Mouse (Mus musculus) hindbrain, embryonic 11.5 days (tissue): ENCODE results near the gene Igf1. TPM values are rescaled to one million over a fixed set of nuclear protein-coding genes. Genes with fewer than 3 reads are reported as not detected.

Source experiments
- ATAC-seq: fragments of 200-750 bp; cut with Nextera tagmentation; 2 replicates; pipeline ENCODE4 v1.8.0; 2017; ENCODE audit warnings: mild to moderate bottlenecking, moderate TSS enrichment, moderate library complexity; ENCODE audit not compliant: low FRiP score
- DNase-seq: peaks from one replicate; pipeline ENCODE4 v3.0.0-alpha.2; 2015; ENCODE audit warnings: low spot score
- H3K27ac ChIP-seq: fragments of 300-500 bp; sonication (generic); 2 replicates; pipeline ENCODE4 v1.5.1; 2014; ENCODE audit warnings: mild to moderate bottlenecking, low read depth, low read length
- H3K27me3 ChIP-seq: fragments of 300-500 bp; sonication (generic); 2 replicates; pipeline ENCODE4 v1.6.1; 2014; ENCODE audit warnings: mild to moderate bottlenecking, low read length, moderate library complexity, mixed read lengths; ENCODE audit not compliant: control insufficient read depth, insufficient read depth
- H3K36me3 ChIP-seq: fragments of 300-500 bp; sonication (generic); 2 replicates; pipeline ENCODE4 v1.6.1; 2014; ENCODE audit warnings: mild to moderate bottlenecking, low read length, moderate library complexity, mixed read lengths; ENCODE audit not compliant: control insufficient read depth, insufficient read depth
- H3K4me1 ChIP-seq: fragments of 300-500 bp; sonication (generic); replicated peaks from 2 replicates; pipeline ENCODE4 v1.6.1; 2014; ENCODE audit warnings: low read length, mixed read lengths; ENCODE audit not compliant: control insufficient read depth, insufficient read depth
- H3K4me2 ChIP-seq: fragments of 300-500 bp; sonication (generic); replicated peaks from 2 replicates; pipeline ENCODE4 v1.6.1; 2014; ENCODE audit warnings: mild to moderate bottlenecking, low read depth, low read length
- H3K4me3 ChIP-seq: fragments of 300-500 bp; sonication (generic); 2 replicates; pipeline ENCODE4 v1.5.1; 2014; ENCODE audit warnings: low read depth, low read length
- H3K9ac ChIP-seq: fragments of 300-500 bp; sonication (generic); 2 replicates; pipeline ENCODE4 v1.6.1; 2014; ENCODE audit warnings: low read depth, low read length
- H3K9me3 ChIP-seq: fragments of 300-500 bp; sonication (generic); 2 replicates; pipeline ENCODE4 v1.6.1; 2016; ENCODE audit warnings: low read length; ENCODE audit not compliant: control insufficient read depth
- WGBS: fragments of 180-500 bp; shearing (Covaris S2); extraction: QIAGEN DNeasy Blood & Tissue Kit; methylation state at CpG from one replicate; pipeline ENCODE4 v1.1.7; 2014; 5-methylcytosine and 5-hydroxymethylcytosine counted together
- polyA plus RNA-seq: library from polyadenylated mRNA; unstranded; fragments of >200 nt; fragmentation: Nextera tagmentation; extraction: Ambion mirVana; gene quantifications from 2 replicates; pipeline ENCODE4 v1.2.1, GENCODE M21; 2014

Igf1 gene
- polyA plus RNA-seq, 1 experiment from 2014 or later: 32.7 TPM

GRCm38 (mm10) chr10:87866448-87866847 lies 8.4 kb downstream of the Igf1 start:
- H3K27ac ChIP-seq: no peak overlapping the region
- H3K4me3 ChIP-seq: no peak overlapping the region
- no peaks in the 10 kb centered on the region for H3K4me1 ChIP-seq
- H3K27me3 ChIP-seq: no peaks in the 10 kb centered on the region
- no peak overlapping the region for H3K4me2 ChIP-seq
- H3K36me3 ChIP-seq: no peaks in the 10 kb centered on the region
- ATAC-seq (no peak), DNase-seq (no peak)
- H3K9me3 ChIP-seq: no peaks in the 10 kb centered on the region
- 84% methylated on average over 8 of the region's 8 CpGs for WGBS
- H3K9ac ChIP-seq: no peak overlapping the region

GRCm38 (mm10) chr10:87867217-87867616 lies 9.2 kb downstream of the Igf1 start:
- no peaks in the 10 kb centered on the region for H3K9me3 ChIP-seq
- no peak for DNase-seq
- no peak overlapping the region for H3K9ac ChIP-seq
- no peaks in the 10 kb centered on the region for H3K4me1 ChIP-seq
- H3K27ac ChIP-seq: no peak overlapping the region
- no peak overlapping the region for H3K4me2 ChIP-seq
- no peaks in the 10 kb centered on the region for H3K27me3 ChIP-seq
- WGBS: 83% methylated on average over 2 of the region's 2 CpGs
- H3K36me3 ChIP-seq: no peaks in the 10 kb centered on the region
- H3K4me3 ChIP-seq: no peak overlapping the region
- no peak for ATAC-seq

- no peak overlapping the region for H3K4me2 ChIP-seq
- H3K36me3 ChIP-seq: no peaks in the 10 kb centered on the region
- H3K27ac ChIP-seq: no peak overlapping the region
- no peak overlapping the region for H3K9ac ChIP-seq
- H3K4me3 ChIP-seq: no peak overlapping the region
- ATAC-seq (no peak), DNase-seq (no peak)
- 88% methylated on average over 4 of the region's 4 CpGs for WGBS
- H3K4me1 ChIP-seq: no peaks in the 10 kb centered on the region
- H3K9me3 ChIP-seq: no peaks in the 10 kb centered on the region
- no peaks in the 10 kb centered on the region for H3K27me3 ChIP-seq
These were observed 9.6 kb downstream of the Igf1 start for GRCm38 (mm10) chr10:87867631-87868030.

GRCm38 (mm10) chr10:87868349-87869053 lies 10.4 kb downstream of the Igf1 start:
- no peaks in the 10 kb centered on the region for H3K36me3 ChIP-seq
- no peak overlapping the region for H3K27ac ChIP-seq
- no peak overlapping the region for H3K4me3 ChIP-seq
- WGBS: 75% methylated on average over 9 of the region's 9 CpGs
- no peak overlapping the region for H3K9ac ChIP-seq
- ATAC-seq (no peak), DNase-seq (no peak)
- no peaks in the 10 kb centered on the region for H3K9me3 ChIP-seq
- no peaks in the 10 kb centered on the region for H3K4me1 ChIP-seq
- no peak overlapping the region for H3K4me2 ChIP-seq
- H3K27me3 ChIP-seq: no peaks in the 10 kb centered on the region

GRCm38 (mm10) chr10:87869151-87869550 lies 11.1 kb downstream of the Igf1 start:
- ATAC-seq: no peak
- Histone ChIP-seq H3K9me3 (no peaks in the 10 kb centered on the region), H3K4me2 (no peak overlapping the region), H3K4me3 (no peak overlapping the region), H3K36me3 (no peaks in the 10 kb centered on the region), H3K4me1 (no peaks in the 10 kb centered on the region), H3K27ac (no peak overlapping the region), H3K27me3 (no peaks in the 10 kb centered on the region), H3K9ac (no peak overlapping the region)
- WGBS: 62% methylated on average over 2 of the region's 2 CpGs
- no peak for DNase-seq

GRCm38 (mm10) chr10:87869691-87870090 lies 11.6 kb downstream of the Igf1 start:
- ATAC-seq: no peak
- Histone ChIP-seq H3K9ac (no peak overlapping the region), H3K27me3 (no peaks in the 10 kb centered on the region), H3K9me3 (no peaks in the 10 kb centered on the region), H3K27ac (no peak overlapping the region), H3K4me2 (no peak overlapping the region), H3K4me1 (no peaks in the 10 kb centered on the region), H3K4me3 (no peak overlapping the region), H3K36me3 (no peaks in the 10 kb centered on the region)
- DNase-seq: no peak
- 57% methylated on average over 1 of the region's 1 CpGs for WGBS

GRCm38 (mm10) chr10:87871863-87872647 lies 14.0 kb downstream of the Igf1 start:
- no peak overlapping the region for H3K4me2 ChIP-seq
- WGBS: 56% methylated on average over 8 of the region's 8 CpGs
- DNase-seq: no peak

GRCm38 (mm10) chr10:87872854-87873253 lies 14.8 kb downstream of the Igf1 start:
- no peaks in the 10 kb centered on the region for H3K4me1 ChIP-seq
- no peaks in the 10 kb centered on the region for H3K9me3 ChIP-seq
- H3K4me2 ChIP-seq: no peak overlapping the region
- no peak overlapping the region for H3K4me3 ChIP-seq
- H3K27me3 ChIP-seq: no peaks in the 10 kb centered on the region
- WGBS: 68% methylated on average over 5 of the region's 5 CpGs
- H3K36me3 ChIP-seq: no peaks in the 10 kb centered on the region
- no peak overlapping the region for H3K9ac ChIP-seq
- H3K27ac ChIP-seq: no peak overlapping the region
- ATAC-seq: no peak
- DNase-seq: no peak

More at GRCm38 (mm10) chr10:87871863-87872647, 14.0 kb downstream of the Igf1 start:
- no peak overlapping the region for H3K27ac ChIP-seq
- no peak overlapping the region for H3K9ac ChIP-seq
- no peaks in the 10 kb centered on the region for H3K27me3 ChIP-seq
- no peak overlapping the region for H3K4me3 ChIP-seq
- H3K36me3 ChIP-seq: no peaks in the 10 kb centered on the region
- no peaks in the 10 kb centered on the region for H3K4me1 ChIP-seq
- no peak for ATAC-seq
- no peaks in the 10 kb centered on the region for H3K9me3 ChIP-seq

GRCm38 (mm10) chr10:87873516-87873915 lies 15.5 kb downstream of the Igf1 start:
- Histone ChIP-seq H3K9ac (no peak overlapping the region), H3K4me1 (no peaks in the 10 kb centered on the region), H3K36me3 (no peaks in the 10 kb centered on the region), H3K27me3 (no peaks in the 10 kb centered on the region), H3K4me2 (no peak overlapping the region), H3K27ac (no peak overlapping the region), H3K9me3 (no peaks in the 10 kb centered on the region), H3K4me3 (no peak overlapping the region)
- 96% methylated on average over 3 of the region's 3 CpGs for WGBS
- DNase-seq (no peak), ATAC-seq (no peak)
